Mouse (Mus musculus): ENCODE measurements at regions not wholly inside any gene's neighbourhood (a gene's known extent, or its start where the extent isn't known, plus 50 kb on each side); places are given as distances from the start of the nearest gene placed in this dataset.

- Histone ChIP-seq H3K4me1 (peaks cover 6% of the 10 kb centered on the region; the same call in 1 of the 2 replicates), H3K27ac (no peak overlapping the region), H3K36me3 (no peaks in the 10 kb centered on the region), H3K4me2 (replicated peaks) (no peak overlapping the region), H3K4me3 (no peak overlapping the region), H3K9ac (no peak overlapping the region), H3K9me3 (replicated peaks) (no peaks in the 10 kb centered on the region), H3K27me3 (no peaks in the 10 kb centered on the region)
- WGBS, result 31% methylated on average over 3 of the region's 3 CpGs
- ATAC-seq (ENCODE audit: low FRiP score), result no peak
Measured at GRCm38 (mm10) chr8:112092831-112093230, 78.0 kb upstream of the Gm6793 start.

- no peak for ATAC-seq (ENCODE audit: low FRiP score)
- no peak overlapping the region for H3K4me2 ChIP-seq (replicated peaks)
- H3K9ac ChIP-seq, result no peak overlapping the region
- no peaks in the 10 kb centered on the region for H3K27me3 ChIP-seq
- H3K4me1 ChIP-seq, result no peaks in the 10 kb centered on the region
- H3K4me3 ChIP-seq, result no peak overlapping the region
- no peaks in the 10 kb centered on the region for H3K36me3 ChIP-seq
- no peaks in the 10 kb centered on the region for H3K9me3 ChIP-seq (replicated peaks)
- WGBS, result 85% methylated on average over 10 of the region's 10 CpGs
- H3K27ac ChIP-seq, result no peak overlapping the region
Measured at GRCm38 (mm10) chr8:112078621-112079020, 63.8 kb upstream of the Gm6793 start.

- Histone ChIP-seq H3K9me3 (replicated peaks) (no peaks in the 10 kb centered on the region), H3K4me2 (replicated peaks) (no peak overlapping the region), H3K4me1 (no peaks in the 10 kb centered on the region), H3K27ac (no peak overlapping the region), H3K36me3 (no peaks in the 10 kb centered on the region), H3K9ac (no peak overlapping the region), H3K4me3 (no peak overlapping the region), H3K27me3 (no peaks in the 10 kb centered on the region)
- 81% methylated on average over 14 of the region's 14 CpGs for WGBS
- ATAC-seq (ENCODE audit: low FRiP score), result no peak
Measured at GRCm38 (mm10) chr8:112072205-112072604, 57.4 kb upstream of the Gm6793 start.

- 92% methylated on average over 8 of the region's 8 CpGs for WGBS
- Histone ChIP-seq H3K4me2 (replicated peaks) (no peak overlapping the region), H3K36me3 (no peaks in the 10 kb centered on the region), H3K4me3 (no peak overlapping the region), H3K9ac (no peak overlapping the region), H3K27ac (no peak overlapping the region), H3K9me3 (replicated peaks) (no peaks in the 10 kb centered on the region), H3K4me1 (no peaks in the 10 kb centered on the region), H3K27me3 (no peaks in the 10 kb centered on the region)
- no peak for ATAC-seq (ENCODE audit: low FRiP score)
Measured at GRCm38 (mm10) chr8:112070251-112070650, 55.4 kb upstream of the Gm6793 start.

Measured in hindbrain, embryonic 12.5 days (tissue).